Mouse (Mus musculus): Measurements from ENCODE around the gene Erf. TPM values are rescaled to one million over a fixed set of nuclear protein-coding genes. Genes with fewer than 3 reads are reported as not detected.

Gene Erf
- total RNA-seq, 2 experiments from 2014 or later, result 47.5 to 50.4 TPM

DNA sequence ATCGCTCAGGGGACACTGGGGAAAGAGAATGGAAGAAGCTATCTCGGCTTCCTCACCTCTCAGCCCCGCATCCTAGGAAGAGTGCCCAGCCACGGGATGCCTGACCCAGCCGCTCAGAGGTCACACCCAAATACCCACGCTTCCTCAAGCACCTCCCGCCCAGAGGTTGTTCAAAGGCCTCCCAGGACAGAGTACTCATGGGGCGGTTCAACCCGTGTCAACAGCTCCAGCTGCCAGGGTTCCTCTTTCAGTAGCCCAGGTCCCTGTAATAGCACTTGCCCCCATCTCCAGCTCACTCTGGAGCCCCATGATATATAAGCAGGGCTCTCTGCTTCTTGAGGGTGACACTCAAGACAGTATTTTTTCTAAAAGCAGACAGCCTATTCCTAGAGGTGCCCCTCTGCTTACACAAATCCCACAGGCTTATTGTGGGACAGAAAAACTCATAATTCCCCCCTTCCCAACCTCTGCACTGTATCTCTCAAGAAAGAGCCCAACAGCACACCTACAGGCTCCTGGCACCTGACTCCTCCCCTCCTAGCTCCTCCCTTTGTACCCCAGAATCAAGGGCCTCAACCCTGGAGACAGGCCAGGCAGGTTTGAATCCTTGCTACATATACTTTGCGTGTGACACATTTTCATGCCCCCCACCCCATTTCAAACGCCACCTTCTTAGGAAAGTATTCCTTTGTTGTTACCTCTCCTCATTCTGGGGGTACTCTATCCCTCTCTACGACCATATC, 32.7 kb downstream of the Erf start:
- DNase-seq (ENCODE audit: low spot score in 2 of 2), result no peak

GRCm38 (mm10) chr7:25214172-25214571, 36.4 kb downstream of the Erf start:
- DNase-seq (ENCODE audit: low spot score in 2 of 2), result no peak

DNA sequence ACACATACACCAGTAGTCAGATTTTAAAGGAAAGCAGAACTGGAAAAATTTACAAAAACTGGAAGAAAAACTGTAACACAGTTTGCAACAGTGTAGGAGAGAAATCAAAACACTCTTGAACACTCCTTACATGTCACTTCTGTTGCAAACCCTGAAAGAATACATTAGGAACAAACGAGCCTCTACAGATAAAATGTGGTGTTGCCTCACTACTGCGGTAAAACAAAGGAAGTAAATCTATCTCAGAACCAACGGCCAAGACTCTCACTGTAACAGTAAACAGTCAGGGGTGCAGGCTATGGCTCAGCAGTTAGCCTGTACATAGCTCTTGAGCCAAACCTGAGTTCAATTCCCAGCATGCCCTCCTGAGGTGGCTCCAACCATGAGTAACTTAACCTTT, 37.5 kb downstream of the Erf start:
- no peak for DNase-seq (ENCODE audit: low spot score in 2 of 2)

DNA sequence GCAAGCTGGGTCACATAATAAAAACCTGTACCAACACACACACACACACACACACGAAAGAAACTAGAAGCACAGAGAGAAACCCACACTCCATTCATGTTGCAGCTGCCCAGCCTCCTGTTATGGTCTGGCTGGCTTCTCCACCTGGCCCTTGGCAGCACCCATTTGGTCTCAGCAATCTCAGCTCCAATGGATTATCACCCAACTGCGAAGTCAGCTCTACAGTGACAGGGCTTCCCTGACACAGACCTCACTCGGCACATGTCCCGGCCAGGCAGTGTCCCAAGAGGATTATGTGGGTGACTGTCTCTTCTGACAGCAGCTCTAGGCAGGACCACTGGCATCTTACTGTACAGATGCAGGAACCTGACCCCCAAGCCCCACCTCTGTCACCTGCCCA, 40.1 kb downstream of the Erf start:
- DNase-seq (ENCODE audit: low spot score in 2 of 2), result no peak

GRCm38 (mm10) chr7:25209161-25209622, 41.4 kb downstream of the Erf start:
- no peak for DNase-seq (ENCODE audit: low spot score in 2 of 2)

DNA sequence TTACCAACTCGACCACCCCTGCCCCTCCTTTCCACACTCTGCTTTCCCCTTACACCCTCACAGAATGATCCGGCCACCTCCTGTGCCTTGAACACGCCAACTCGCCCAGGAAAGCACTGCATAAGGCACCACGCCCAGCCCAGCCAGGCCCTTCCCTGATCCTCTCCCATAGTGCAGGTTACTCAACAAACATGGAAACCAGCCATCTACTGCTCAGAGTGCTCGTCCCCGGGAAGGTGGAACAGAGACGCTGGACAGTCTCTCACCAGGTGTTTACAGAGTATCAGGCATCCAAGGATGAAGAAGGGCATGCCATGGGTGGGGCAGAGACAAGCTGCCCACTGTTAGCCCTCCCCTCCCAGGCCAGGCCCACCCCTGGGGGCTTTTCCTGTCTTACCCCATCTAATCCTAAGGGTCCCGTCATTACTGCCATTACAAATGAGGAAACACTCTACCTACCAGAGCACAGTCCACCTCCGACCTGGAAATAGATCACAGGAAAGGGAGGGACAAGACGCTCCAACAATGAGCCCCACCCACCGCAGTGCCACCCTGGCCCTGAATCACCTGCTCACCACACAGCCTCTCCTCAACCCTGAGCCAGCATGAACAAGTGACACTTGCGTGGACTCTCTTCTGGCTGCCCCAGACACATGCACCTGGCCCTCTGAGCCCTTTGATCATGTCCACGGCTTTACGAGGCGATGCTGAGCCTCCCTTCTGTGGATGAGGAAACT, 44.3 kb downstream of the Erf start:
- DNase-seq (ENCODE audit: low spot score in 2 of 2), result no peak

- DNase-seq (ENCODE audit: low spot score in 2 of 2), result no peak
These were observed 45.0 kb downstream of the Erf start for GRCm38 (mm10) chr7:25205355-25206093.

DNA sequence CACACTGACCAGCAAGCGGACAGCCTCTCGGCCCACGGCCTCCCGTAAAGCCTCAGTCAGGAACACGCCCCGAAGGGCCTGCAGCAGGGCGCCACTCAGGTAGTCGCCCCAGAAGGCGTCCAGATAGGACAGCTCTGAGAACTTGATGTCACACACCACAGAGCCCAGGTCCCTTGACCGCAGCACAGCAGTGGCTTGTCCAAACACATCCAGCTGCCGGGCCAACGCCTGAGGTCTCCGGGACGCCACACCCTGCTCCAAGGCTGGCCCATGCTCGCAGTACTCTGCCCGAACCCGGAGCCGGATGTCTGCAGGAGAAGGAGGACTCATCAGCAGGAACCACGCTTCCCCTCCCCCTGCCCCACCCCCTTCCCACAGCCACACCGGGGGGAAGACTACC, 46.9 kb downstream of the Erf start:
- no peak for DNase-seq (ENCODE audit: low spot score in 2 of 2)

- DNase-seq (ENCODE audit: low spot score in 2 of 2), result no peak
These were observed 53.1 kb downstream of the Erf start for GRCm38 (mm10) chr7:25197384-25198018.

- no peak for DNase-seq (ENCODE audit: low spot score in 2 of 2)
These were observed 54.5 kb downstream of the Erf start for GRCm38 (mm10) chr7:25196107-25196506.

DNA sequence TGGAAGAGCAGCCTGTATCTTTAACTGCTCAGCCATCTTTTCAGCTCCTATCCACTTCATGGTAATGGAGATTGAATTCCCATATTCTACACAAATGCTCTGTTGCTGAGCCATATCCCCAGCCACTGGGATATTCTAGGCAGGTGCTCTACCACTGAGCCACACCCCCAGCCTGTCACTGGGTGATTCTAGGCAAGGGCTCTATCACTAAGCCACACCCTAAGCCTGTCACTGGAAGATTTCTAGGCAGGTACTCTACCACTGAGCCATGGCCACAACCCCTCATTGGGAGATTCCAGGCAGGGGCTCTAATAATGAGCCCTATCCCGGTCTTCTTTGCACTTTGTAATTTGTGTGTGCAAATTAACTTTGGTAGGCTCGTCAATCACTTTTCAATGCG, 55.4 kb downstream of the Erf start:
- DNase-seq (ENCODE audit: low spot score in 2 of 2), result no peak

Small RNA genes within 50 kb of the gene (microRNA-seq; reads per million reads assigned to microRNA genes)
- not detected for gene Mir7048

Other genes with a start within 250 kb of the Erf start
- gene Atp1a3, start 244.8 kb downstream of the Erf start, total RNA-seq (2021), result 10 to 100 TPM; 66.4 to 69.0 TPM
- 10 to 100 TPM; 38.1 to 45.1 TPM for gene Grik5, start 178.4 kb downstream of the Erf start, total RNA-seq (2021)
- gene Zfp574, start 178.2 kb downstream of the Erf start, total RNA-seq (2021), result 10 to 100 TPM; 22.3 to 24.4 TPM
- gene Pou2f2, start 71.0 kb downstream of the Erf start, total RNA-seq (2021), result 1 to 10 TPM; 3.7 to 4.1 TPM
- gene Dedd2, start 30.1 kb downstream of the Erf start, total RNA-seq (2021), result 10 to 100 TPM; 15.6 to 16.4 TPM
- gene Zfp526, start 29.3 kb downstream of the Erf start, total RNA-seq (2021), result 10 to 100 TPM; 15.9 to 16.3 TPM
- 10 to 100 TPM; 84.8 to 89.3 TPM for gene Gsk3a, start 12.9 kb downstream of the Erf start, total RNA-seq (2021)
- gene Cic, start 16.9 kb upstream of the Erf start, total RNA-seq (2021), result 100 to 1,000 TPM; 162 to 174 TPM
- 10 to 100 TPM; 62.9 to 70.0 TPM for gene Pafah1b3, start 47.2 kb upstream of the Erf start, total RNA-seq (2021)
- not detected for gene Prr19, start 50.6 kb upstream of the Erf start, total RNA-seq (2021)
- 1 to 10 TPM; 4.0 to 5.4 TPM for gene Tmem145, start 55.3 kb upstream of the Erf start, total RNA-seq (2021)
- 10 to 100 TPM; 51.4 to 55.6 TPM for gene Megf8, start 66.4 kb upstream of the Erf start, total RNA-seq (2021)
- gene Cnfn, start 119.0 kb upstream of the Erf start, total RNA-seq (2021), result not detected
- 100 to 1,000 TPM; 139 to 178 TPM for gene Lipe, start 147.9 kb upstream of the Erf start, total RNA-seq (2021)
- not detected for gene Cxcl17, start 162.1 kb upstream of the Erf start, total RNA-seq (2021)
- 10 to 100 TPM; 14.9 to 21.4 TPM for gene Ceacam1, start 226.8 kb upstream of the Erf start, total RNA-seq (2021)

Measured in adrenal gland, postnatal 4 days (tissue).